8 mouse cellular contexts compared by ENCODE assay signal in the genomic region with DNA sequence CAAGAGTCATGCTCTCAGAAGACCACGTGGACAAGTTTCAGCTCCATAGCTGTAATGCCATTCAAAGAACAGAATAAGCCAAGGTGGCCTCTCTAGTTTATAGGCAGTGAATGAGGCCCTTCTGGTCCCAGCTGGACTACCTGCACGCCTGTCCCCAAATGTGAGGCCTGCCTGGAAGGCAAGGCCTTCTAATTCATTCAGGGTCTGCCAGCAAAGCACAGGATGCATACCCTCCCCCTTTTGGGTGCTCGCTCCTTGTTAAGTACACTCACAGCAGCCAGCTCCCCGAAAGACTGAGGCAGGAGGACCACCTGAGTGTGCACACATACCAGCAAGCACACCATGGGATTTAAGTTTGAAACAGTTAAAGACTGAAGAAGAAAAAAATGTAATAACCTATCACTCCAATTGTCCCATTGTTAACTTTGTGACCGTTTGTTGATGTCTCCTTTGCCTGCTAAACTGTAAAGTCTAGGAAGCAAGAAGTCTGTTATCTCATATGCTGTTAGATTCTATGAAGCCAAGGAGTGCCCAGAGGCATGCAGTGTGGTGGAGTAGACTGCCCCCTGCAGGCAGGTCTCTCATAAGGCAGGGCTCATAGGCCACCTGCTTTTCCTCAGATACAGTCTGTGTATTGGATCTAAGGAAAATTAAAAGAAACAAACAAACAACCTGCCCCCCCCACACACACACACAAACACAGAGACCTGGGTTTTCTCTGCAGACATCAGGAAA. TPM values are rescaled to one million over a fixed set of nuclear protein-coding genes. Genes with fewer than 3 reads are reported as not detected.
DNase-seq lines count a peak whose midpoint lies in the region; ATAC-seq and TF ChIP-seq lines count a peak whose summit lies in the region.

No protein-coding gene starts in this region.

- no peaks in the 10 kb centered on the region for H3K36me3 ChIP-seq in small intestine, adult 2 months (ENCODE audit: control insufficient read depth, insufficient read depth, low read length)

- intact Hi-C loops in gastrocnemius, postnatal 14 days (cut with DNase I; ENCODE audit: low total_unique reads): loop anchor here (2.0 kb wide), 1 partner anchor 139 kb away; no protein-coding TSS in a partner anchor

- no peaks in the 10 kb centered on the region for H3K27me3 ChIP-seq in small intestine, adult 2 months (ENCODE audit: control insufficient read depth, insufficient read depth, low read length)

- no peak for ATAC-seq in erythroid progenitor cell, adult 5-6 weeks (replicated peaks; ENCODE audit: low FRiP score, poor library complexity, severe bottlenecking)

- peaks cover 7% of the 10 kb centered on the region for H3K4me1 ChIP-seq in small intestine, adult 2 months (ENCODE audit: control insufficient read depth, insufficient read depth, insufficient read length, low read length)

- no peak overlapping the region for H3K27ac ChIP-seq in layer of hippocampus, adult 2 months
- H3K27ac ChIP-seq in small intestine, adult 2 months (ENCODE audit: insufficient read depth, low read depth, low read length): no peak overlapping the region

- TF ChIP-seq CTCF in layer of hippocampus, adult 2 months (conservative IDR thresholded peaks at IDR 0.05): peak; percentile 95
- TF ChIP-seq CTCF in small intestine, adult 2 months (IDR thresholded peaks at IDR 0.05; ENCODE audit: extremely low read depth, insufficient read length, insufficient replicate concordance, low read depth, low read length): peak; percentile 97; the same call in 1 of the 2 replicates

- no peak for TF ChIP-seq POLR2A in small intestine, adult 2 months (IDR thresholded peaks at IDR 0.05; ENCODE audit: low read depth, low read length)

- WGBS in small intestine, adult 2 months: 52% methylated on average over 5 of the region's 5 CpGs

- DNase-seq in B cell, adult 2 months: peak; percentile 87
- DNase-seq in Muller cell, postnatal 12 days (ENCODE audit: inconsistent ontology term): peak; percentile 59
- DNase-seq in cerebellum, postnatal 14 days: peak; percentile 94 to 95
- DNase-seq in gastrocnemius, postnatal 14 days: peak; percentile 81
- peak; percentile 85 to 94 for DNase-seq in layer of hippocampus, adult 2 months (ENCODE audit: low spot score in 2 of 2)
- DNase-seq in lung, postnatal 25 days (ENCODE audit: low spot score): peak; percentile 85

- H3K4me3 ChIP-seq in layer of hippocampus, adult 2 months: no peak overlapping the region
- H3K4me3 ChIP-seq in small intestine, adult 2 months (ENCODE audit: low read depth, low read length): no peak overlapping the region

RNA-seq across cellular contexts. Expression of a gene that starts 3.6 kb away (rescaled TPM):
- 10 to 100 TPM in 1 of 2 experiments, 1 to 10 TPM in 1; 7.8 to 13.1 TPM for total RNA-seq in gastrocnemius, postnatal 14 days (2021)
- total RNA-seq in layer of hippocampus, adult 2 months (2021): 100 to 1,000 TPM; 240 to 260 TPM
- 79.0 and 192 TPM in 2 replicates for polyA plus RNA-seq in small intestine, adult 2 months (2012; rRNA removed)
- 2.5 and 4.2 TPM in 2 replicates for total RNA-seq in erythroid progenitor cell, adult 5-6 weeks (2015; ENCODE audit: low replicate concordance)
- total RNA-seq in erythroid progenitor cell, adult 5-6 weeks (2017; ENCODE audit: low replicate concordance): 1.3 and 15.3 TPM in 2 replicates

Comparison
In these comparisons a context has a peak if more than half of its experiments do, and no peak if none do; other contexts are left out.
1. RNA of a gene that starts 3.6 kb away (total RNA-seq): 240 to 260 TPM in layer of hippocampus, adult 2 months; 1.3 to 15.3 TPM in erythroid progenitor cell, adult 5-6 weeks and 7.8 to 13.1 TPM in gastrocnemius, postnatal 14 days; every median in the first group is over 10 times any median in the second.
2. Peak in every context shown above with its lines, with median percentiles within 50 percentile points of each other: DNase-seq.